Mouse (Mus musculus) kidney, embryonic 14.5 days (tissue): ENCODE data around the gene Nfib. TPM values are rescaled to one million over a fixed set of nuclear protein-coding genes. Genes with fewer than 3 reads are reported as not detected.

Experiments
- ATAC-seq: fragments of 200-750 bp; cut with Nextera tagmentation; 2 replicates; pipeline ENCODE4 v1.8.0; 2017; ENCODE audit warnings: moderate number of reproducible peaks, mild to moderate bottlenecking, moderate TSS enrichment, moderate library complexity; ENCODE audit not compliant: low FRiP score, low TSS enrichment
- H3K27ac ChIP-seq: fragments of 300-500 bp; sonication (generic); 2 replicates; pipeline ENCODE4 v1.5.1; 2014; ENCODE audit warnings: low read depth, mild to moderate bottlenecking, low read length, moderate library complexity, mixed read lengths
- H3K27me3 ChIP-seq: fragments of 300-500 bp; sonication (generic); 2 replicates; pipeline ENCODE4 v1.6.1; 2014; ENCODE audit warnings: mild to moderate bottlenecking, low read length; ENCODE audit not compliant: control insufficient read depth, insufficient read depth
- H3K36me3 ChIP-seq: fragments of 300-500 bp; sonication (generic); 2 replicates; pipeline ENCODE4 v1.6.1; 2014; ENCODE audit warnings: low read length, mixed read lengths; ENCODE audit not compliant: control insufficient read depth, insufficient read depth
- H3K4me1 ChIP-seq: fragments of 300-500 bp; sonication (generic); 2 replicates; pipeline ENCODE4 v1.6.1; 2014; ENCODE audit warnings: low read length, mixed read lengths; ENCODE audit not compliant: control insufficient read depth, insufficient read depth
- H3K4me2 ChIP-seq: fragments of 300-500 bp; sonication (generic); replicated peaks from 2 replicates; pipeline ENCODE4 v1.6.1; 2014; ENCODE audit warnings: low read depth, mild to moderate bottlenecking, low read length
- H3K4me3 ChIP-seq: fragments of 300-500 bp; sonication (generic); 2 replicates; pipeline ENCODE4 v1.5.1; 2014; ENCODE audit warnings: mild to moderate bottlenecking, low read length
- H3K9ac ChIP-seq: fragments of 300-500 bp; sonication (generic); 2 replicates; pipeline ENCODE4 v1.6.1; 2014; ENCODE audit warnings: low read depth, mild to moderate bottlenecking, low read length, moderate library complexity
- H3K9me3 ChIP-seq: fragments of 300-500 bp; sonication (generic); 2 replicates; pipeline ENCODE4 v1.6.1; 2016; ENCODE audit warnings: low read length; ENCODE audit not compliant: control insufficient read depth
- WGBS: fragments of 180-500 bp; shearing (Covaris S2); extraction: QIAGEN DNeasy Blood & Tissue Kit; methylation state at CpG from one replicate; pipeline ENCODE4 v1.1.7; 2014; 5-methylcytosine and 5-hydroxymethylcytosine counted together
- polyA plus RNA-seq: library from polyadenylated mRNA; unstranded; fragments of >200 nt; fragmentation: Nextera tagmentation; extraction: Ambion mirVana; gene quantifications from 2 replicates; pipeline ENCODE4 v1.2.1, GENCODE M21; 2014

Nfib gene
- polyA plus RNA-seq, 1 experiment from 2014 or later: 36.0 TPM

- H3K9ac ChIP-seq: peak overlapping the region; percentile 44
- no peaks in the 10 kb centered on the region for H3K9me3 ChIP-seq
- H3K27ac ChIP-seq: no peak overlapping the region
- H3K27me3 ChIP-seq: peaks cover 11% of the 10 kb centered on the region
- peaks cover 12% of the 10 kb centered on the region for H3K36me3 ChIP-seq
- 52% methylated on average over 5 of the region's 5 CpGs for WGBS
- no peak for ATAC-seq
- H3K4me1 ChIP-seq: peaks cover 8% of the 10 kb centered on the region; the same call in 1 of the 2 replicates
- peak overlapping the region; percentile 86 for H3K4me3 ChIP-seq
- H3K4me2 ChIP-seq: peak overlapping the region; percentile 66
Observed at GRCm38 (mm10) chr4:82500578-82501098, 204.9 kb downstream of the Nfib start.

DNA sequence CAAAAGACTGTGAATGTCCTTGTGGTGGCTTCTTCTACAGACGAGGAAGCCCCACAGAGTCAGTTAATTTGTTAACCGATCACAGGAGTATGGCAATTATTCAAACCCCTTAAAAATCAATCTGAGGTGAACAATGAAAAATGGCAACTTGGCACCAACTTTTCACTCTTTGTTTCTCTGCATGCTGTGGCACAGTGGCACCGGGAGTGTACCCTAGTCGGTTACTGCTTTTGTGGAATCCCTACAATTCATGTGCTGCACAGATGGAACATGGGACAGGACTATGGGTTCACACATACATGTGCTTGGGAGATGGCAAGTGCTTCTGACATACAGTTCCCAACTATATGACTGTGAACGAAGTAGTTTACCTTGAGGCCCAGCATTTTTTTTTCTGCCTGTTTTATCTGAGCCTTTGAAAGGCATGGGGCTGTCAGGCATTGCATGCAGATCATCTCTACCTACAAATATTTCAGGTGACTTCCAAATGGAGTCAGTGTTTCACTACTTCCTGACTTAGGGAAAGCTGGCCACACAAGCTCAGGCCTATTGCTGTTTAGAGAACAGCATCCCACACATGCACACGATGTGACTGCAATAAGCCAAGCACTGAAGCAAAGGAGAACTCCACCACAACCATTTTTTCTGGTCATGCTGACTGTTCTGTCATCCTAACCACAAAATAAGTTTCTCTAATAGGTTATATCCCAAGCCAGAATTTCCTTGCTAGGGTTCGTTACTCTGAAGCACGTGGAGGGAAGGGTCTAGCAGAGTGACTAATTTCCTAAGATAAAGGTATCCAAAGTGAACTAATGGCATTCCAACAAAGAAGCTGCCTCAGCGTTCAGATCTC, 205.6 kb downstream of the Nfib start:
- peak overlapping the region; percentile 66 for H3K4me2 ChIP-seq
- H3K4me1 ChIP-seq: peaks cover 8% of the 10 kb centered on the region; the same call in 1 of the 2 replicates
- no peak overlapping the region for H3K27ac ChIP-seq
- peaks cover 11% of the 10 kb centered on the region for H3K27me3 ChIP-seq
- H3K4me3 ChIP-seq: no peak overlapping the region
- peaks cover 12% of the 10 kb centered on the region for H3K36me3 ChIP-seq
- no peaks in the 10 kb centered on the region for H3K9me3 ChIP-seq
- 66% methylated on average over 9 of the region's 9 CpGs for WGBS
- H3K9ac ChIP-seq: no peak overlapping the region
- no peak for ATAC-seq

GRCm38 (mm10) chr4:82499238-82499637, 206.3 kb downstream of the Nfib start:
- Histone ChIP-seq H3K9me3 (no peaks in the 10 kb centered on the region), H3K9ac (no peak overlapping the region), H3K4me3 (no peak overlapping the region), H3K36me3 (peaks cover 12% of the 10 kb centered on the region), H3K27me3 (peaks cover 11% of the 10 kb centered on the region), H3K4me2 (peak overlapping the region; percentile 22; the same call in 1 of the 2 replicates), H3K4me1 (peaks cover 8% of the 10 kb centered on the region; the same call in 1 of the 2 replicates), H3K27ac (no peak overlapping the region)
- 58% methylated on average over 5 of the region's 5 CpGs for WGBS
- no peak for ATAC-seq

GRCm38 (mm10) chr4:82497671-82498631, 207.6 kb downstream of the Nfib start:
- H3K27me3 ChIP-seq: peaks cover 11% of the 10 kb centered on the region
- H3K4me1 ChIP-seq: peaks cover 8% of the 10 kb centered on the region; the same call in 1 of the 2 replicates
- no peak for ATAC-seq
- no peak overlapping the region for H3K4me3 ChIP-seq
- H3K27ac ChIP-seq: no peak overlapping the region
- peaks cover 12% of the 10 kb centered on the region for H3K36me3 ChIP-seq
- WGBS: 91% methylated on average over 26 of the region's 26 CpGs
- H3K4me2 ChIP-seq: no peak overlapping the region
- no peak overlapping the region for H3K9ac ChIP-seq
- no peaks in the 10 kb centered on the region for H3K9me3 ChIP-seq

DNA sequence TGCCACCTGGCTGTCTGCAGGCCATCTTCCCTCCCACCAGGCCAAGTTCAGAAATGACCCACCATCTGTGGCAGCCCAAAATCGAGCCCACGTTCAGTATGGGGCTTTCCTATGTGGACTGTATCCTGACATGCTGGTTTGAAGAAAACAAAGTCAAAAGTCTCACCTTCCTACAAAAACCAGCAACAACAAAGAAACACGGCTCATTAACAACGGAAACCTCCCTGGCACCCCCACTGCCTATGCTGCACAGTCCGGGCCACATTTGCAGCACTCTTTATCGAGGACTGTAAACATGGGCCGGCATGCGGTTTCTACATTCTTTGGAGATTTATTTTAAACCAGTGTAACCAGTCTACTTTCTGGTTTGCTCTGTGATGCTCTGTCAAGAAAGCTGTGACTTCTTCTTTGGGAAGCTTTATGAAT, 208.4 kb downstream of the Nfib start:
- peaks cover 14% of the 10 kb centered on the region for H3K27me3 ChIP-seq
- no peaks in the 10 kb centered on the region for H3K9me3 ChIP-seq
- WGBS: 69% methylated on average over 8 of the region's 8 CpGs
- ATAC-seq: no peak
- no peak overlapping the region for H3K4me3 ChIP-seq
- H3K4me1 ChIP-seq: peaks cover 8% of the 10 kb centered on the region; the same call in 1 of the 2 replicates
- H3K4me2 ChIP-seq: no peak overlapping the region
- H3K36me3 ChIP-seq: peaks cover 12% of the 10 kb centered on the region
- no peak overlapping the region for H3K27ac ChIP-seq
- H3K9ac ChIP-seq: no peak overlapping the region

DNA sequence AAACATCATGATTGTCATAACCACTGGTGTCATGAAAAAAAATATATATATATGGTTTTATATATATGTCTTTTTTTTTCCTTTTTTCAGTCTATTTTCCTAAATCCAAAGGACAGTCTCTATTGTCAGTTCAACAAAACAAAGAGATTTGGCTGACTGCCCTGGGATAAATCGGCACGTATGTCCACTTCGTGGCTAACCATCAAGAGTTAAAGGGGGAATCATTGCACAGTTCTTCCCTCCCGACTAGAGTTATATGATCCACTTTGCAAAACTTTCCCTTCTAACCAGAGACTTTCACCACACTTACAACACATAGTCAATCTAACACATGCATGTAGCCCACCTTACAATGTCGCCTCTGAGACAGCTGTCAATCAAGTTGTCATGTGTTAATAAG, 209.2 kb downstream of the Nfib start:
- no peak for ATAC-seq
- Histone ChIP-seq H3K4me3 (no peak overlapping the region), H3K9me3 (no peaks in the 10 kb centered on the region), H3K27me3 (peaks cover 18% of the 10 kb centered on the region), H3K4me2 (no peak overlapping the region), H3K4me1 (peaks cover 8% of the 10 kb centered on the region; the same call in 1 of the 2 replicates), H3K27ac (no peak overlapping the region), H3K36me3 (peaks cover 12% of the 10 kb centered on the region), H3K9ac (no peak overlapping the region)
- 73% methylated on average over 5 of the region's 5 CpGs for WGBS

- H3K9me3 ChIP-seq: no peaks in the 10 kb centered on the region
- WGBS: 85% methylated on average over 6 of the region's 6 CpGs
- H3K9ac ChIP-seq: no peak overlapping the region
- H3K27ac ChIP-seq: no peak overlapping the region
- peaks cover 12% of the 10 kb centered on the region for H3K36me3 ChIP-seq
- H3K27me3 ChIP-seq: peaks cover 13% of the 10 kb centered on the region; the same call in 1 of the 2 replicates
- H3K4me1 ChIP-seq: peaks cover 8% of the 10 kb centered on the region; the same call in 1 of the 2 replicates
- H3K4me2 ChIP-seq: no peak overlapping the region
- no peak overlapping the region for H3K4me3 ChIP-seq
- ATAC-seq: no peak
Observed at GRCm38 (mm10) chr4:82495605-82496004, 209.9 kb downstream of the Nfib start.

DNA sequence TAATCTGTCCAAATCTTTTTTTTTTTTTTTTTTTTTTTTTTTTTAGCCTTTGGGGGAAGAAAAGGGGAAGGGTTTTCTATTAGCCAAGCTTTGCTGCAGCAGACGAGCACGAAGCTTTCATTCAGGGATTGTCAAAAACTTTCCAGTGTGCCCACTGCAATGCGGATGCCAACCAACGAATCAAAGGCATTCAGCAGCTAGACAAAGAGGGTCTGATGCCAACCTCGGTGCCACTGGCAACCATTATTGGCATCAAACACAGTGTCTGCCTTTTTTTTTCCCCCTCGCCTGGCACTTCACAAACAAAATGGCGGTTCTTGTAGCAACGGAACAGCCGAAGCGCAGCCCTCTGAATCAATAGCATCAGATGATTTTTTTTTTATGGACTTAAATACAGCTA, 210.7 kb downstream of the Nfib start:
- no peak overlapping the region for H3K4me2 ChIP-seq
- H3K9ac ChIP-seq: no peak overlapping the region
- peaks cover 12% of the 10 kb centered on the region for H3K36me3 ChIP-seq
- no peak overlapping the region for H3K27ac ChIP-seq
- peaks cover 4% of the 10 kb centered on the region; the same call in 1 of the 2 replicates for H3K4me1 ChIP-seq
- peaks cover 13% of the 10 kb centered on the region; the same call in 1 of the 2 replicates for H3K27me3 ChIP-seq
- ATAC-seq: no peak
- no peaks in the 10 kb centered on the region for H3K9me3 ChIP-seq
- H3K4me3 ChIP-seq: no peak overlapping the region
- 93% methylated on average over 10 of the region's 10 CpGs for WGBS
